Mouse (Mus musculus) CH12.LX (cell line): ENCODE data around the gene Erbin. TPM values are rescaled to one million over a fixed set of nuclear protein-coding genes. Genes with fewer than 3 reads are reported as not detected.

Source experiments
- DNase-seq: peaks from one replicate; pipeline ENCODE4 v3.0.0-alpha.2; 2013; ENCODE audit errors: extremely low read depth
- H3K27ac ChIP-seq: 2 replicates; pipeline ENCODE4 v1.5.1; 2012; ENCODE audit warnings: low read depth, mild to moderate bottlenecking, control low read depth, moderate library complexity; ENCODE audit not compliant: insufficient read depth
- H3K27me3 ChIP-seq: replicated peaks from 2 replicates; pipeline ENCODE3; 2012; ENCODE audit warnings: inconsistent platforms
- H3K36me3 ChIP-seq, 2 experiments: replicated peaks in 1 of 2; 2 replicates each; pipeline versions ENCODE3 to v1.6.1; 2012; ENCODE audit warnings: inconsistent platforms in 1 of 2, low read length in 1 of 2, mild to moderate bottlenecking in 1 of 2, mixed read lengths in 1 of 2, moderate library complexity in 1 of 2; ENCODE audit not compliant: control insufficient read depth in 1 of 2, insufficient read depth in 1 of 2
- H3K4me1 ChIP-seq, 2 experiments: 2 replicates each; pipeline ENCODE4 v1.6.1; 2012; ENCODE audit warnings: inconsistent platforms in 1 of 2, moderate library complexity in 1 of 2; ENCODE audit not compliant: insufficient read depth in 2 of 2, control insufficient read depth in 1 of 2
- H3K4me2 ChIP-seq: 2 replicates; pipeline ENCODE4 v1.6.1; 2012; ENCODE audit warnings: low read depth, mild to moderate bottlenecking, control low read depth; ENCODE audit not compliant: poor library complexity, insufficient read depth, severe bottlenecking
- H3K4me3 ChIP-seq, 3 experiments: fragments of 150-350 bp in 1 of 3; sonication (generic) in 1 of 3; replicated peaks in 1 of 3; 2 replicates each; pipeline versions ENCODE3 to v1.5.1; 2011 to 2012; ENCODE audit warnings: low read depth in 2 of 3, low read length in 2 of 3, mild to moderate bottlenecking in 2 of 3, moderate library complexity in 2 of 3, control low read depth in 1 of 3, improper control_type of control experiment in 1 of 3, inconsistent platforms in 1 of 3, mixed read lengths in 1 of 3; ENCODE audit not compliant: poor library complexity in 1 of 3
- H3K79me2 ChIP-seq: replicated peaks from 2 replicates; pipeline ENCODE4 v1.6.1; 2012; ENCODE audit warnings: mild to moderate bottlenecking, moderate library complexity; ENCODE audit not compliant: control insufficient read depth, poor library complexity, insufficient read depth, severe bottlenecking; ENCODE audit errors: extremely low read depth
- H3K9ac ChIP-seq: 2 replicates; pipeline ENCODE4 v1.6.1; 2012; ENCODE audit warnings: low read depth, mild to moderate bottlenecking, control low read depth, moderate library complexity; ENCODE audit not compliant: insufficient read depth
- H3K9me3 ChIP-seq: replicated peaks from 2 replicates; pipeline ENCODE3; 2012; ENCODE audit warnings: low read length, inconsistent platforms, mixed read lengths
- CHD1 ChIP-seq: IDR thresholded peaks from 2 replicates; pipeline ENCODE4 v1.6.1; 2012; ENCODE audit warnings: low read depth, low read length, improper control_type of control experiment, inconsistent platforms
- CHD2 ChIP-seq: IDR thresholded peaks from 2 replicates; pipeline ENCODE4 v1.6.1; 2011; ENCODE audit warnings: low read length, improper control_type of control experiment
- CTCF ChIP-seq, 2 experiments: IDR thresholded peaks in 1 of 2; conservative IDR thresholded peaks in 1 of 2; 2 replicates each; pipeline ENCODE4 v1.5.1; 2011 to 2012; ENCODE audit warnings: low read depth in 2 of 2, low read length in 2 of 2, improper control_type of control experiment in 1 of 2, inconsistent platforms in 1 of 2, mild to moderate bottlenecking in 1 of 2, moderate library complexity in 1 of 2
- ELF1 ChIP-seq: IDR thresholded peaks from 2 replicates; pipeline ENCODE4 v1.6.1; 2014; ENCODE audit warnings: low read depth, mild to moderate bottlenecking, inconsistent platforms, low read length, improper control_type of control experiment
- ETS1 ChIP-seq: conservative IDR thresholded peaks from 2 replicates; pipeline ENCODE4 v1.6.1; 2012; ENCODE audit warnings: low read depth, mild to moderate bottlenecking, inconsistent platforms, low read length, improper control_type of control experiment, moderate library complexity
- HCFC1 ChIP-seq: IDR thresholded peaks from 2 replicates; pipeline ENCODE4 v1.6.1; 2012; ENCODE audit warnings: low read depth, mild to moderate bottlenecking, inconsistent platforms, low read length, improper control_type of control experiment
- IRF4 ChIP-seq: IDR thresholded peaks from 2 replicates; pipeline ENCODE4 v1.6.1; 2014; ENCODE audit warnings: low read depth, mild to moderate bottlenecking, inconsistent platforms, low read length, improper control_type of control experiment
- JUN ChIP-seq: IDR thresholded peaks from 2 replicates; pipeline ENCODE4 v1.6.1; 2011; ENCODE audit warnings: low read depth, mild to moderate bottlenecking, low read length, improper control_type of control experiment, moderate library complexity; ENCODE audit not compliant: insufficient read depth
- MEF2A ChIP-seq: IDR thresholded peaks from 2 replicates; pipeline ENCODE4 v1.6.1; 2014; ENCODE audit warnings: low read depth, mild to moderate bottlenecking, inconsistent platforms, low read length, improper control_type of control experiment, borderline replicate concordance
- MXI1 ChIP-seq: IDR thresholded peaks from 2 replicates; pipeline ENCODE4 v1.6.1; 2011; ENCODE audit warnings: mild to moderate bottlenecking, low read depth, low read length, improper control_type of control experiment
- MYC ChIP-seq: IDR thresholded peaks from 2 replicates; pipeline ENCODE4 v1.6.1; 2011; ENCODE audit warnings: low read depth, mild to moderate bottlenecking, improper control_type of control experiment, low read length
- POLR2A ChIP-seq: IDR thresholded peaks from 2 replicates; pipeline ENCODE4 v1.6.1; 2011; ENCODE audit warnings: low read depth, mild to moderate bottlenecking, improper control_type of control experiment, low read length
- RCOR1 ChIP-seq: conservative IDR thresholded peaks from 2 replicates; pipeline ENCODE4 v1.6.1; 2012; ENCODE audit warnings: low read depth, mild to moderate bottlenecking, inconsistent platforms, low read length, improper control_type of control experiment
- SIN3A ChIP-seq: IDR thresholded peaks from 2 replicates; pipeline ENCODE4 v1.6.1; 2012; ENCODE audit warnings: low read length, improper control_type of control experiment, inconsistent platforms
- TBP ChIP-seq: conservative IDR thresholded peaks from 2 replicates; pipeline ENCODE4 v1.6.1; 2011; ENCODE audit warnings: low read depth, low read length, improper control_type of control experiment
- TCF12 ChIP-seq: IDR thresholded peaks from 2 replicates; pipeline ENCODE4 v1.6.1; 2014; ENCODE audit warnings: low read depth, mild to moderate bottlenecking, inconsistent platforms, low read length, improper control_type of control experiment
- USF2 ChIP-seq: conservative IDR thresholded peaks from 2 replicates; pipeline ENCODE4 v1.6.1; 2011; ENCODE audit warnings: low read depth, low read length, improper control_type of control experiment
- ZNF384 ChIP-seq: IDR thresholded peaks from 2 replicates; pipeline ENCODE4 v1.6.1; 2012; ENCODE audit warnings: low read depth, low read length, improper control_type of control experiment, inconsistent platforms
- dilution Hi-C: fragments of 300-500 bp; cut with MboI; formaldehyde crosslinking; loops from 2 replicates; pipeline ENCODE4 v1.14.3; 2020; ENCODE audit warnings: low sequenced_read_pairs; ENCODE audit not compliant: extremely low pct_unique_long_range_greater_than_20kb, extremely low pct_ligation_motif_present
- in situ Hi-C: fragments of 300-500 bp; cut with MboI; formaldehyde crosslinking; loops from 3 replicates; pipeline ENCODE4 v1.14.3; 2019; ENCODE audit warnings: low sequenced_read_pairs, low pct_ligation_motif_present, low pct_unique_long_range_greater_than_20kb, mixed read lengths
- polyA plus RNA-seq: library from polyadenylated mRNA; unstranded; fragments of >175 nt; gene quantifications from 2 replicates; pipeline ENCODE4 v1.2.1, GENCODE M21; 2012; ENCODE audit warnings: low read depth; ENCODE audit not compliant: insufficient read length
- total RNA-seq, 2 experiments: library from RNA; depleted of rRNA; stranded (reverse); fragments of 300-350 nt in 1 of 2; fragments of >200 nt in 1 of 2; gene quantifications; 2 replicates each; pipeline ENCODE4 v1.2.3; 2012 to 2014

The Erbin gene
- total and polyA plus RNA-seq, 3 experiments, result 26.2 to 45.8 (median 30.9) TPM

GRCm38 (mm10) chr13:103969912-103970311 is 49.6 kb upstream of the Erbin start:
- TF ChIP-seq TCF12, result no peak
- no peak for TF ChIP-seq ELF1
- TF ChIP-seq JUN, result no peak
- TF ChIP-seq MEF2A, result no peak
- no peak for TF ChIP-seq RCOR1
- no peak for TF ChIP-seq CHD1
- TF ChIP-seq TBP, result no peak
- no peak for TF ChIP-seq CHD2
- no peak for TF ChIP-seq POLR2A
- H3K79me2 ChIP-seq, result no peaks in the 10 kb centered on the region
- H3K9ac ChIP-seq, result no peak overlapping the region
- H3K36me3 ChIP-seq, result no peaks in the 10 kb centered on the region
- no peak overlapping the region for H3K4me3 ChIP-seq
- in situ Hi-C loops (no loop called here), dilution Hi-C loops (no loop called here)
- H3K4me2 ChIP-seq, result no peak overlapping the region
- no peaks in the 10 kb centered on the region for H3K9me3 ChIP-seq
- no peaks in the 10 kb centered on the region for H3K4me1 ChIP-seq
- no peak for DNase-seq
- H3K27ac ChIP-seq, result no peak overlapping the region
- H3K27me3 ChIP-seq, result no peaks in the 10 kb centered on the region

- in situ Hi-C loops, result no loop called here
- DNase-seq, result no peak
- Histone ChIP-seq H3K4me1 (no peaks in the 10 kb centered on the region), H3K9ac (no peak overlapping the region), H3K27me3 (no peaks in the 10 kb centered on the region), H3K9me3 (no peaks in the 10 kb centered on the region), H3K4me3 (no peak overlapping the region), H3K36me3 (no peaks in the 10 kb centered on the region), H3K4me2 (no peak overlapping the region), H3K27ac (no peak overlapping the region), H3K79me2 (no peaks in the 10 kb centered on the region)
- dilution Hi-C loops, result no loop called here
- TF ChIP-seq MEF2A (no peak), IRF4 (no peak), MYC (no peak), CTCF (conservative IDR thresholded peaks at IDR 0.05 in 1 of 2, IDR thresholded peaks at IDR 0.05 in 1 of 2; ENCODE audit: low read depth in 2 of 2, low read length in 2 of 2) (no peak), ETS1 (no peak), HCFC1 (no peak), ZNF384 (no peak), SIN3A (no peak), USF2 (no peak), MXI1 (no peak)
Observed at GRCm38 (mm10) chr13:103967987-103968386, 47.7 kb upstream of the Erbin start.
